Mouse (Mus musculus) CH12.LX (cell line): ENCODE data around the gene Fbxo28. TPM values are rescaled to one million over a fixed set of nuclear protein-coding genes. Genes with fewer than 3 reads are reported as not detected.

ENCODE experiments used
- DNase-seq: peaks from one replicate; pipeline ENCODE4 v3.0.0-alpha.2; 2013; ENCODE audit errors: extremely low read depth
- H3K27ac ChIP-seq: 2 replicates; pipeline ENCODE4 v1.5.1; 2012; ENCODE audit warnings: low read depth, mild to moderate bottlenecking, control low read depth, moderate library complexity; ENCODE audit not compliant: insufficient read depth
- H3K27me3 ChIP-seq: replicated peaks from 2 replicates; pipeline ENCODE3; 2012; ENCODE audit warnings: inconsistent platforms
- H3K36me3 ChIP-seq, 2 experiments: replicated peaks in 1 of 2; 2 replicates each; pipeline versions ENCODE3 to v1.6.1; 2012; ENCODE audit warnings: inconsistent platforms in 1 of 2, low read length in 1 of 2, mild to moderate bottlenecking in 1 of 2, mixed read lengths in 1 of 2, moderate library complexity in 1 of 2; ENCODE audit not compliant: control insufficient read depth in 1 of 2, insufficient read depth in 1 of 2
- H3K4me1 ChIP-seq, 2 experiments: 2 replicates each; pipeline ENCODE4 v1.6.1; 2012; ENCODE audit warnings: inconsistent platforms in 1 of 2, moderate library complexity in 1 of 2; ENCODE audit not compliant: insufficient read depth in 2 of 2, control insufficient read depth in 1 of 2
- H3K4me2 ChIP-seq: 2 replicates; pipeline ENCODE4 v1.6.1; 2012; ENCODE audit warnings: low read depth, mild to moderate bottlenecking, control low read depth; ENCODE audit not compliant: poor library complexity, insufficient read depth, severe bottlenecking
- H3K4me3 ChIP-seq, 3 experiments: fragments of 150-350 bp in 1 of 3; sonication (generic) in 1 of 3; replicated peaks in 1 of 3; 2 replicates each; pipeline versions ENCODE3 to v1.5.1; 2011 to 2012; ENCODE audit warnings: low read depth in 2 of 3, low read length in 2 of 3, mild to moderate bottlenecking in 2 of 3, moderate library complexity in 2 of 3, control low read depth in 1 of 3, improper control_type of control experiment in 1 of 3, inconsistent platforms in 1 of 3, mixed read lengths in 1 of 3; ENCODE audit not compliant: poor library complexity in 1 of 3
- H3K79me2 ChIP-seq: replicated peaks from 2 replicates; pipeline ENCODE4 v1.6.1; 2012; ENCODE audit warnings: mild to moderate bottlenecking, moderate library complexity; ENCODE audit not compliant: control insufficient read depth, poor library complexity, insufficient read depth, severe bottlenecking; ENCODE audit errors: extremely low read depth
- H3K9ac ChIP-seq: 2 replicates; pipeline ENCODE4 v1.6.1; 2012; ENCODE audit warnings: low read depth, mild to moderate bottlenecking, control low read depth, moderate library complexity; ENCODE audit not compliant: insufficient read depth
- H3K9me3 ChIP-seq: replicated peaks from 2 replicates; pipeline ENCODE3; 2012; ENCODE audit warnings: low read length, inconsistent platforms, mixed read lengths
- CHD2 ChIP-seq: IDR thresholded peaks from 2 replicates; pipeline ENCODE4 v1.6.1; 2011; ENCODE audit warnings: low read length, improper control_type of control experiment
- ELF1 ChIP-seq: IDR thresholded peaks from 2 replicates; pipeline ENCODE4 v1.6.1; 2014; ENCODE audit warnings: low read depth, mild to moderate bottlenecking, inconsistent platforms, low read length, improper control_type of control experiment
- EP300 ChIP-seq: IDR thresholded peaks from 2 replicates; pipeline ENCODE4 v1.6.1; 2011; ENCODE audit warnings: low read length, improper control_type of control experiment
- MAX ChIP-seq: IDR thresholded peaks from 2 replicates; pipeline ENCODE4 v1.6.1; 2011; ENCODE audit warnings: low read length, improper control_type of control experiment
- MAZ ChIP-seq: IDR thresholded peaks from 2 replicates; pipeline ENCODE4 v1.6.1; 2012; ENCODE audit warnings: low read depth, mild to moderate bottlenecking, inconsistent platforms, low read length, improper control_type of control experiment, moderate library complexity
- MEF2A ChIP-seq: IDR thresholded peaks from 2 replicates; pipeline ENCODE4 v1.6.1; 2014; ENCODE audit warnings: low read depth, mild to moderate bottlenecking, inconsistent platforms, low read length, improper control_type of control experiment, borderline replicate concordance
- NELFE ChIP-seq: IDR thresholded peaks from 2 replicates; pipeline ENCODE4 v1.6.1; 2011; ENCODE audit warnings: low read depth, low read length, improper control_type of control experiment
- NRF1 ChIP-seq: IDR thresholded peaks from 2 replicates; pipeline ENCODE4 v1.6.1; 2014; ENCODE audit warnings: low read depth, mild to moderate bottlenecking, inconsistent platforms, low read length, improper control_type of control experiment, moderate library complexity
- PAX5 ChIP-seq: IDR thresholded peaks from 2 replicates; pipeline ENCODE4 v1.6.1; 2012; ENCODE audit warnings: low read length, inconsistent platforms, mixed read lengths
- POLR2AphosphoS2 ChIP-seq: IDR thresholded peaks from 2 replicates; pipeline ENCODE4 v1.6.1; 2011; ENCODE audit warnings: low read depth, low read length, improper control_type of control experiment
- RAD21 ChIP-seq: IDR thresholded peaks from 2 replicates; pipeline ENCODE4 v1.6.1; 2011; ENCODE audit warnings: low read depth, mild to moderate bottlenecking, low read length, improper control_type of control experiment, moderate library complexity
- TBP ChIP-seq: conservative IDR thresholded peaks from 2 replicates; pipeline ENCODE4 v1.6.1; 2011; ENCODE audit warnings: low read depth, low read length, improper control_type of control experiment
- ZKSCAN1 ChIP-seq: IDR thresholded peaks from 2 replicates; pipeline ENCODE4 v1.6.1; 2012; ENCODE audit warnings: low read depth, inconsistent platforms, low read length, improper control_type of control experiment, borderline replicate concordance
- ZMIZ1 ChIP-seq: IDR thresholded peaks from 2 replicates; pipeline ENCODE4 v1.6.1; 2012; ENCODE audit warnings: low read depth, mild to moderate bottlenecking, inconsistent platforms, low read length, improper control_type of control experiment
- ZNF384 ChIP-seq: IDR thresholded peaks from 2 replicates; pipeline ENCODE4 v1.6.1; 2012; ENCODE audit warnings: low read depth, low read length, improper control_type of control experiment, inconsistent platforms
- dilution Hi-C: fragments of 300-500 bp; cut with MboI; formaldehyde crosslinking; loops from 2 replicates; pipeline ENCODE4 v1.14.3; 2020; ENCODE audit warnings: low sequenced_read_pairs; ENCODE audit not compliant: extremely low pct_unique_long_range_greater_than_20kb, extremely low pct_ligation_motif_present
- in situ Hi-C: fragments of 300-500 bp; cut with MboI; formaldehyde crosslinking; loops from 3 replicates; pipeline ENCODE4 v1.14.3; 2019; ENCODE audit warnings: low sequenced_read_pairs, low pct_ligation_motif_present, low pct_unique_long_range_greater_than_20kb, mixed read lengths
- polyA plus RNA-seq: library from polyadenylated mRNA; unstranded; fragments of >175 nt; gene quantifications from 2 replicates; pipeline ENCODE4 v1.2.1, GENCODE M21; 2012; ENCODE audit warnings: low read depth; ENCODE audit not compliant: insufficient read length
- total RNA-seq, 2 experiments: library from RNA; depleted of rRNA; stranded (reverse); fragments of 300-350 nt in 1 of 2; fragments of >200 nt in 1 of 2; gene quantifications; 2 replicates each; pipeline ENCODE4 v1.2.3; 2012 to 2014

Fbxo28 gene
- total and polyA plus RNA-seq, 3 experiments, result 11.9 to 13.3 (median 12.6) TPM

- dilution Hi-C loops (no loop called here), in situ Hi-C loops (no loop called here)
- no peak overlapping the region for H3K4me2 ChIP-seq
- no peaks in the 10 kb centered on the region for H3K79me2 ChIP-seq
- no peak overlapping the region for H3K4me3 ChIP-seq
- H3K36me3 ChIP-seq, result peaks cover 2 to 6% of the 10 kb centered on the region in 2 experiments
- no peak overlapping the region for H3K9ac ChIP-seq
- no peak for DNase-seq
- H3K27ac ChIP-seq, result no peak overlapping the region
- peaks cover 0 to 25% of the 10 kb centered on the region in 2 experiments; a peak in 2 of 4 replicates for H3K4me1 ChIP-seq
- TF ChIP-seq ZMIZ1 (no peak), EP300 (no peak), POLR2AphosphoS2 (no peak), NELFE (no peak), ZNF384 (no peak), ELF1 (no peak), MAX (no peak), PAX5 (no peak), MAZ (no peak), CHD2 (no peak)
- H3K9me3 ChIP-seq, result peaks cover 4% of the 10 kb centered on the region
- H3K27me3 ChIP-seq, result no peaks in the 10 kb centered on the region
These were observed 32.0 kb downstream of the Fbxo28 start for GRCm38 (mm10) chr1:182309403-182309802.

GRCm38 (mm10) chr1:182302916-182303315 lies 38.5 kb downstream of the Fbxo28 start:
- no peak for DNase-seq
- no peak for TF ChIP-seq ZKSCAN1
- no peak for TF ChIP-seq RAD21
- no peak for TF ChIP-seq ZMIZ1
- TF ChIP-seq TBP, result no peak
- TF ChIP-seq NRF1, result no peak
- TF ChIP-seq MEF2A, result peak; percentile 6; the same call in 1 of the 2 replicates
- TF ChIP-seq NELFE, result no peak
- no peak for TF ChIP-seq ZNF384
- TF ChIP-seq PAX5, result no peak
- H3K9me3 ChIP-seq, result no peaks in the 10 kb centered on the region
- peak overlapping the region; percentile 57; the same call in 1 of the 2 replicates for H3K9ac ChIP-seq
- peaks cover 4 to 15% of the 10 kb centered on the region in 2 experiments; a peak in 3 of 4 replicates for H3K4me1 ChIP-seq
- no peak overlapping the region for H3K4me3 ChIP-seq
- dilution Hi-C loops (no loop called here), in situ Hi-C loops (no loop called here)
- no peaks in the 10 kb centered on the region for H3K36me3 ChIP-seq
- H3K27ac ChIP-seq, result no peak overlapping the region
- no peaks in the 10 kb centered on the region for H3K79me2 ChIP-seq
- no peaks in the 10 kb centered on the region for H3K27me3 ChIP-seq
- H3K4me2 ChIP-seq, result peak overlapping the region; percentile 57
